Mouse (Mus musculus): Measurements from ENCODE around the gene Olfr767.

GRCm38 (mm10) chr10:129117761-129118160, 35.1 kb upstream of the Olfr767 start, which contains the start of gene Olfr769:
- TF ChIP-seq TAL1 (IDR thresholded peaks at IDR 0.05; ENCODE audit: low read length) (no peak), GATA1 (IDR thresholded peaks at IDR 0.05; ENCODE audit: low read length) (no peak)
